Mouse (Mus musculus): ENCODE measurements around the gene Fam107b. TPM values are rescaled to one million over a fixed set of nuclear protein-coding genes. Genes with fewer than 3 reads are reported as not detected.
"Not testable (repeated sequence)": the region's sequence is repeated elsewhere in the genome, so short reads cannot be mapped to it uniquely, and the experiment has no call there.

Fam107b gene
- polyA plus RNA-seq, 1 experiment from 2014 or later: 61.7 TPM

DNA sequence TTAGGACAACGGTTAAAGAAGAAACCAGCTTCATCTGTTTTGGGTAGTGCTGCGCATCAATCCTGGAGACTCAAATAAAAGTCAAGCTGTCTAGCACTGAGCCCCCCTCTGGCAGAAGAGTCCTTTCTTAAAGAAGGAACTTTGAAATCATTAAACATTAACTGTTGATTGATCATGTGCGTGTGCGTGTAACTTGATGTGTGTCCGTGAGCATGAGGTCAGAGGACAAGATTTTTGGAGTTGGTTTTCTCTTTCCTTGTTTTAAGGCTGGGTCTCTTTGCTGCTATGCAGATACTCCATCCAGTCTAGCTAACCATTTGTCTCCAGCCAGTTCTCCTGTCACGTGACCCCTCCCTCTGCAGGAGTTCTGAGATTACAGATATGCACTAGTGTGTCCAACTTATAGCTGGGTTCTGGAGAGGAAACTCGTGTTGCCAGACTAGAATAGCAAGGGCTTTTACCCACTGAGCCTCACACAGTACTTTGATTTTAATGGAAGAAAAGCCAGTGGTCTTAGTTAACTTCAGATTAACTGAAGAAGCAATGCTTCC is 132.4 kb downstream of the Fam107b start:
- Histone ChIP-seq H3K4me3 (replicated peaks; ENCODE audit: low read length) (no peak overlapping the region), H3K4me1 (replicated peaks; ENCODE audit: control insufficient read depth, insufficient read depth, low read length) (peaks cover 10% of the 10 kb centered on the region; the same call in 1 of the 2 replicates), H3K27ac (ENCODE audit: low read length) (no peak overlapping the region), H3K27me3 (replicated peaks; ENCODE audit: control insufficient read depth, insufficient read depth, low read length) (no peaks in the 10 kb centered on the region), H3K4me2 (ENCODE audit: low read length) (no peak overlapping the region), H3K36me3 (ENCODE audit: control insufficient read depth, insufficient read depth) (no peaks in the 10 kb centered on the region), H3K9me3 (ENCODE audit: control insufficient read depth, low read length) (no peaks in the 10 kb centered on the region), H3K9ac (replicated peaks; ENCODE audit: low read depth, low read length) (no peak overlapping the region)
- 90% methylated on average over 7 of the region's 7 CpGs for WGBS
- ATAC-seq: no peak

- Histone ChIP-seq H3K9me3 (ENCODE audit: control insufficient read depth, low read length) (no peaks in the 10 kb centered on the region), H3K27me3 (replicated peaks; ENCODE audit: control insufficient read depth, insufficient read depth, low read length) (no peaks in the 10 kb centered on the region), H3K4me3 (replicated peaks; ENCODE audit: low read length) (no peak overlapping the region), H3K36me3 (ENCODE audit: control insufficient read depth, insufficient read depth) (no peaks in the 10 kb centered on the region), H3K27ac (ENCODE audit: low read length) (no peak overlapping the region), H3K4me1 (replicated peaks; ENCODE audit: control insufficient read depth, insufficient read depth, low read length) (peaks cover 10% of the 10 kb centered on the region; the same call in 1 of the 2 replicates), H3K9ac (replicated peaks; ENCODE audit: low read depth, low read length) (no peak overlapping the region), H3K4me2 (ENCODE audit: low read length) (no peak overlapping the region)
- WGBS: 81% methylated on average over 2 of the region's 2 CpGs
- no peak for ATAC-seq
Observed at GRCm38 (mm10) chr2:3703806-3704205, 133.5 kb downstream of the Fam107b start.

DNA sequence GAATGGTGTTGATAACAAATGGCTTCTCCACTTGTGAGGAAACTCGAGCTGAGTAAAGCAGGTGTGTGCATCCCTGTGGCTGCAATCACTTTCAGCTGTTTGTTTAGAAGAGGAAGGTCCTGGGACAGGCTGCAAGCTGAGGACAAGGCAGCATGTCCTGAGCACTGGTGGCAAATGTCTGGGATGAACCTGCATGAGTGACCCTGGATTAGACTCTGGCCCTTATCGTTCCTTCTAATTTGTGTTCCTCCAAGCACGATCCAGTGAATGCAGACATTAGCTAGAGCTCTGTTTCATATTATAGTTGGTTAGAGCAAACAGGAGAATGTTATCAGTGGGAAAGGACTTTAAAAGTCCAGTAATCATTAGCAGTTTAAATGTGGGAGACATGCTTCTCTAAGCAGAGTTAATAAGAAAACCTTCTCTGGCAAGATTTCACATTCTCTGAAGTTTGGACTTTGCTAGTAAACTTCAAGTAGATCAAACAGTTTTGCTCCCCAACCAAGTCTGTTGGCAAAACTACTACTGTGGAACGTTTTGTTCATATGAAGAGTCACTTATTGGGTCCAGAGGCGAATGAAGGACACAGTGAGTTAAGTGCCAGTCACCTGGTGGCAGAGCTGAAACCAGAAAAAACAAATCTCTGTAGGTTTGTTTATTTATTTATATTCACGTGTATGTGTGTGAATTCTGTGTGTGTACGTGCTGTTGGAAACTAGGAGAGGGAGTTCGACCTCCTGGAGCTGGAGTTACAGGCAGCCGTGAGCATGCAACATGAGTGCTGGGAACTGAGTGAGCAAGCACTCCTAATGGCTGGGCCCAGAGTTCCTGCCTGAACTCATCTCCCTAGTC is 134.2 kb downstream of the Fam107b start:
- 76% methylated on average over 9 of the region's 9 CpGs for WGBS
- no peak for ATAC-seq

DNA sequence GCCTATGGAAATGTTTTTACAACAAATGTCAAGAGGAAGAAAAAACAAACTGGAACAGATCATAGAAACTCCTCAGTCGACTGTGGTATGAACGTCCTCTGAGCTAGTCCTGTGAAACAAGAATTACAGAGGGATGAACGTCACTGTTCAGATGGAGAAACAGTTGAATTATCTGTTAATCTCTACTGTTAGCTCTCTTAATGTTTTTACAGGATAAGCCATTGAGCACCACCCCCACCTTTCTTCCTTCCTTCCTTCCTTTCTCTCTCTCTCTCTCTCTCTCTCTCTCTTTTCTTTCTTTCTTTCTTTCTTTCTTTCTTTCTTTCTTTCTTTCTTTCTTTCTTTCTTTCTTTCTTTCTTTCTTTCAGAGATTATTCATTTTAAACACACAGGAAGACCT is 135.0 kb downstream of the Fam107b start:
- H3K27ac ChIP-seq (ENCODE audit: low read length); H3K36me3 ChIP-seq (ENCODE audit: control insufficient read depth, insufficient read depth); H3K4me3 ChIP-seq (replicated peaks; ENCODE audit: low read length); H3K27me3 ChIP-seq (replicated peaks; ENCODE audit: control insufficient read depth, insufficient read depth, low read length); H3K4me2 ChIP-seq (ENCODE audit: low read length); ATAC-seq; H3K4me1 ChIP-seq (replicated peaks; ENCODE audit: control insufficient read depth, insufficient read depth, low read length); H3K9ac ChIP-seq (replicated peaks; ENCODE audit: low read depth, low read length); H3K9me3 ChIP-seq (ENCODE audit: control insufficient read depth, low read length): not testable (repeated sequence)
- 78% methylated on average over 3 of the region's 3 CpGs for WGBS

More for the DNA sequence above, 134.2 kb downstream of the Fam107b start:
- no peaks in the 10 kb centered on the region for H3K9me3 ChIP-seq (ENCODE audit: control insufficient read depth, low read length)
- H3K9ac ChIP-seq (replicated peaks; ENCODE audit: low read depth, low read length): no peak overlapping the region
- no peaks in the 10 kb centered on the region for H3K36me3 ChIP-seq (ENCODE audit: control insufficient read depth, insufficient read depth)
- H3K4me1 ChIP-seq (replicated peaks; ENCODE audit: control insufficient read depth, insufficient read depth, low read length): peaks cover 10% of the 10 kb centered on the region; the same call in 1 of the 2 replicates
- no peak overlapping the region for H3K4me2 ChIP-seq (ENCODE audit: low read length)
- no peaks in the 10 kb centered on the region for H3K27me3 ChIP-seq (replicated peaks; ENCODE audit: control insufficient read depth, insufficient read depth, low read length)
- no peak overlapping the region for H3K4me3 ChIP-seq (replicated peaks; ENCODE audit: low read length)
- no peak overlapping the region for H3K27ac ChIP-seq (ENCODE audit: low read length)

- WGBS: 96% methylated on average over 1 of the region's 1 CpGs
- ATAC-seq: no peak
- H3K9ac ChIP-seq (replicated peaks; ENCODE audit: low read depth, low read length): no peak overlapping the region
- H3K27ac ChIP-seq (ENCODE audit: low read length): no peak overlapping the region
- H3K4me2 ChIP-seq (ENCODE audit: low read length): no peak overlapping the region
- no peaks in the 10 kb centered on the region for H3K4me1 ChIP-seq (replicated peaks; ENCODE audit: control insufficient read depth, insufficient read depth, low read length)
- no peaks in the 10 kb centered on the region for H3K27me3 ChIP-seq (replicated peaks; ENCODE audit: control insufficient read depth, insufficient read depth, low read length)
- no peaks in the 10 kb centered on the region for H3K9me3 ChIP-seq (ENCODE audit: control insufficient read depth, low read length)
- H3K4me3 ChIP-seq (replicated peaks; ENCODE audit: low read length): no peak overlapping the region
- no peaks in the 10 kb centered on the region for H3K36me3 ChIP-seq (ENCODE audit: control insufficient read depth, insufficient read depth)
Observed at GRCm38 (mm10) chr2:3707236-3707635, 136.9 kb downstream of the Fam107b start.

- H3K27ac ChIP-seq (ENCODE audit: low read length): no peak overlapping the region
- H3K9me3 ChIP-seq (ENCODE audit: control insufficient read depth, low read length): no peaks in the 10 kb centered on the region
- H3K4me1 ChIP-seq (replicated peaks; ENCODE audit: control insufficient read depth, insufficient read depth, low read length): peaks cover 3% of the 10 kb centered on the region
- WGBS: 94% methylated on average over 4 of the region's 4 CpGs
- no peak overlapping the region for H3K4me3 ChIP-seq (replicated peaks; ENCODE audit: low read length)
- H3K4me2 ChIP-seq (ENCODE audit: low read length): no peak overlapping the region
- ATAC-seq: no peak
- no peaks in the 10 kb centered on the region for H3K27me3 ChIP-seq (replicated peaks; ENCODE audit: control insufficient read depth, insufficient read depth, low read length)
- no peaks in the 10 kb centered on the region for H3K36me3 ChIP-seq (ENCODE audit: control insufficient read depth, insufficient read depth)
- no peak overlapping the region for H3K9ac ChIP-seq (replicated peaks; ENCODE audit: low read depth, low read length)
Observed at GRCm38 (mm10) chr2:3708621-3709020, 138.3 kb downstream of the Fam107b start.

DNA sequence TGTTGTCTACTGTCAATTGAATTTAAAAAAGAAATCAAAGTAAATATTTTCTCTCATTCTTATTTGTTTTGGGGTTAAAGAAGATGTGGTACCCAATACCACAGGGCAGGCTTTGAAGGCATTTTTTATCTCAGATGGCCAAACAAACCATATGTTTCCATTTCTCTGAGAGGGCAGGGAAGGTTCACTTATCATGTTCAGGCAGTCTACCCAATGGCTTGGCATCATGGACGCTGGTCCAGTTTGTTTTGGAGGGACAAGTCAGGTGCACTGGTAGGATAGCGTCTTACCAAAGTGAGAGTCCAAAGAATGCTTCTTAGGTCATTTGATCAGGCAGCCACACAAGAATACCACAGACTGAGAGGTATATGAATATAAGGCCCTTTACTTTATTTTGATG is 139.6 kb downstream of the Fam107b start:
- H3K9me3 ChIP-seq (ENCODE audit: control insufficient read depth, low read length): no peaks in the 10 kb centered on the region
- no peak for ATAC-seq
- no peak overlapping the region for H3K9ac ChIP-seq (replicated peaks; ENCODE audit: low read depth, low read length)
- no peak overlapping the region for H3K27ac ChIP-seq (ENCODE audit: low read length)
- peaks cover 9% of the 10 kb centered on the region for H3K4me1 ChIP-seq (replicated peaks; ENCODE audit: control insufficient read depth, insufficient read depth, low read length)
- no peaks in the 10 kb centered on the region for H3K36me3 ChIP-seq (ENCODE audit: control insufficient read depth, insufficient read depth)
- H3K4me3 ChIP-seq (replicated peaks; ENCODE audit: low read length): no peak overlapping the region
- no peak overlapping the region for H3K4me2 ChIP-seq (ENCODE audit: low read length)
- H3K27me3 ChIP-seq (replicated peaks; ENCODE audit: control insufficient read depth, insufficient read depth, low read length): no peaks in the 10 kb centered on the region
- 93% methylated on average over 2 of the region's 2 CpGs for WGBS

DNA sequence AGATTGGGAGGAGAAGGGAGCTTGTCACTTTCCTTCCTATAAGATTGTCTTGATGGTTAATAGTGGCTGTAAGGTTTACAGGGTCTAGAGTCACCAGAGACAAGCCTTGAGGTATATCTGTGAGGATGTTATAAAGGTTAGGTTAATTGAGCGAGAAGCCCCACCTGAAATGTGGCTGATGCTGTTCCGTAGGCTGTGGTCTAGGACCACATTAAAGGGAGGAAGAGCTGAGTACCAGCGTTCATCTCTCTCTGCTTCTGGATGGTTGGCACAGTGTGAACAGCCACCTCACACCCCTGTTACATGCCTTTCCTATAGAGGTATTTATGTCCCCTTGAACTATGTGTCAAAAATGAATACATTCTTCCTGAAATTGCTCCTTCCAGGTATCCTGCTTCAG is 140.2 kb downstream of the Fam107b start:
- Histone ChIP-seq H3K4me2 (ENCODE audit: low read length) (no peak overlapping the region), H3K9ac (replicated peaks; ENCODE audit: low read depth, low read length) (no peak overlapping the region), H3K27ac (ENCODE audit: low read length) (no peak overlapping the region), H3K9me3 (ENCODE audit: control insufficient read depth, low read length) (no peaks in the 10 kb centered on the region), H3K36me3 (ENCODE audit: control insufficient read depth, insufficient read depth) (no peaks in the 10 kb centered on the region), H3K4me3 (replicated peaks; ENCODE audit: low read length) (no peak overlapping the region), H3K4me1 (replicated peaks; ENCODE audit: control insufficient read depth, insufficient read depth, low read length) (peaks cover 14% of the 10 kb centered on the region), H3K27me3 (replicated peaks; ENCODE audit: control insufficient read depth, insufficient read depth, low read length) (no peaks in the 10 kb centered on the region)
- no peak for ATAC-seq
- WGBS: 93% methylated on average over 3 of the region's 3 CpGs

- no peaks in the 10 kb centered on the region for H3K27me3 ChIP-seq (replicated peaks; ENCODE audit: control insufficient read depth, insufficient read depth, low read length)
- 53% methylated on average over 3 of the region's 3 CpGs for WGBS
- no peak overlapping the region; the same call in 1 of the 2 replicates for H3K4me3 ChIP-seq (replicated peaks; ENCODE audit: low read length)
- H3K9me3 ChIP-seq (ENCODE audit: control insufficient read depth, low read length): no peaks in the 10 kb centered on the region
- H3K4me1 ChIP-seq (replicated peaks; ENCODE audit: control insufficient read depth, insufficient read depth, low read length): peaks cover 32% of the 10 kb centered on the region
- no peaks in the 10 kb centered on the region for H3K36me3 ChIP-seq (ENCODE audit: control insufficient read depth, insufficient read depth)
- ATAC-seq: no peak
- no peak overlapping the region for H3K9ac ChIP-seq (replicated peaks; ENCODE audit: low read depth, low read length)
- no peak overlapping the region for H3K4me2 ChIP-seq (ENCODE audit: low read length)
- no peak overlapping the region for H3K27ac ChIP-seq (ENCODE audit: low read length)
Observed at GRCm38 (mm10) chr2:3712369-3713042, 142.2 kb downstream of the Fam107b start.

All from forebrain, embryonic 16.5 days (tissue).